Mouse (Mus musculus) inflammation-experienced regulatory T-cells, adult 6 months (primary cell): ENCODE measurements around the gene Tmem246. TPM values are rescaled to one million over a fixed set of nuclear protein-coding genes. Genes with fewer than 3 reads are reported as not detected.

Experiments used
- ATAC-seq: one replicate; pipeline ENCODE4 v1.8.0; 2017
- polyA plus RNA-seq, 3 experiments: library from polyadenylated mRNA; unstranded; fragments of 100-300 nt; shearing (Covaris generic); gene quantifications; one replicate each; pipeline ENCODE4 v1.2.1; 2017

Tmem246 gene
- polyA plus RNA-seq, 3 experiments from 2014 or later, result not detected

DNA sequence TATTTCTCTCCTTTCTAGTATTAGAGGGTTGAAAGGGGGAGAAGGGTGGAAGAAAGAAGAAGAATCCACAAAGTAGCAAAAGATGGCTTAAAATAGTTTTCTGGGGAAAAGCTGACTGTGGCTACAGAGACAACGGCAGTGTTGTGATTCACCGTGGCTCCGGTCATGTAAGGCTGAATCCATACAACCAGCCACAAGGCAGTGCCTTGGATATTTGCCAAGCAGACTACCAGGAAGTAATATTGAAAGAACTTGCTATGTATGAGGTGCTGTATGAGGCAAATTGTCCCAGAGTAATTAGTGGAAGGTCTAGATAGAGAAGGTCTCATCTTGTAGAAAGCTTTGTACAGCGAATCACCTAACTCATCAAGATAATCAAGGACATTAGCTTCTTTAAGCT is 25.5 kb downstream of the Tmem246 start:
- ATAC-seq, result no peak

DNA sequence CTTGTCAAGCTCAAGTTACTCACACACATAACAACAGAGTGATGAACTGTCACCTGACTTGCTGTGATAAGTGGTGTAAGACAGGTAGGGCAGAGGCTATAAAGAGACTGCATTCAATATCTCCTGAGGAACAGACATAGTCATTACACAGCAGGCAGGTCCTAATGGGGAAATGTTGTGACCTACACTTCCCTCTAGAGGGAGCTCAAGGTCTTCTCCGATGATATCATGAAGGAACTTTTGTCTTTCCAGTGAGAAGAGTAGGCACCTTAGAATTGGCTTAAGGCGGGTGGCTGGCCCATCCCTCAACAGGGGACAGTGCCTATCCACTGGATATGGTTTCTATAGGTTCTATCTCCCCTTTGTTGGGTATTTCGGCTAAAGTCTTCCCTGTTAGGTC is 30.1 kb downstream of the Tmem246 start:
- peak; percentile 80 for ATAC-seq

DNA sequence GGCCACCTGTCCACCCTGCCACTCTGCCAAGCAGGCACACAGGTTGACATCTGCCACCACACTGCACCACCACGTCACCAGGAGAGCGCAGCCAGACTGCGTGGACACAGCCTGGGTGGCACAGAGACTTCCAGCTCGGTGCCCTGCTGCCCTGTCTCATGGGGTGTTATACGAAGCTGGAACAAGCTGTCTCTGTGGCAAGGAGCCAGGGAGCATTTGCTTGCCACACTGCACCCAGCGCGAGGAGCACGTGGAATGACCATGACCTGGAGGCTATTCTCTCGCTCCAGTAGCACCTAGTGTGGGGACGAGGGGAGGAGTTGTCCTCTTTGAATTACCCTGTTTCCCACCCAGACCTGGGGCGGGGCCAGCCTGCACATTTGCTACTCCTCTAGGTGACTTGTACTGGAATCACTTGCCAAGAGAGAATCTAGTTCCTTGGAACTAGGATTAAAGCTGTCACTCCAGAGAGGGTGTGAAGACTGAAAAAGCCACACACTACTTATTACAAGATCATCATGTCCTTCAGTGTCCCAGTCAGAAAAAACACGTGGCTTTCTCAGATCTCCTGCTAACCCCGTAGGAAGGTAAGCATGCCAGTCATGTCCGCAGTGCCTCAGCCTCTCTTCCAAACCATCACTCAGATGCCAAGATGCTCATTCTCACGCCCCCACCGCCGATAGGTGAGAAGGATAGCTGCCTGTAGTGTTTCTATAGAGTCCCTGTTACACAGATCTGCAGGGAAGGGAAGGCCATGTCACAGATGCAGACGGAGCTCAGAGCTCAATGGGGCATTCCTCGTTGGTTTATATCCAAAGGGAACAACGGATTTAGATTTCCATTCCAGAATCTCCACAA is 37.5 kb downstream of the Tmem246 start:
- ATAC-seq, result no peak

DNA sequence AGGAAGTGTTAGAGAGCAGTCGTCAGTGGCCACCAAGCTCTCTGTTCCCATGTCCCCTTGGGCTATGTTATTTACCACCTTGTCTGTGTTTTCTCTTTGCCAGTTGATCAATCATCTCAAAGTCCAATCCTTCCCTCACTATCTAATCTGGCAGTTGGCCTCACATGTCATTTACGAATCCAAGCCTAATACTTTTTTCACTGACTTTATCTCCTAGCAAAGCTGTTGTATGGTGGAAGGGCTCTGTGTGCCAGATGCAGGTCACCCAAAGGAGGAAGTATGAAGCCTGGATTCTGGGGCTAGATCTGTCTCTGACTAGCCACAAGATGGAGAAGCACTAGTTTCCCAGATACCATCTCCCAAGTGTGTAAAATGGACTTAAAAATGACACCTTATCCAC is 39.5 kb downstream of the Tmem246 start:
- no peak for ATAC-seq

DNA sequence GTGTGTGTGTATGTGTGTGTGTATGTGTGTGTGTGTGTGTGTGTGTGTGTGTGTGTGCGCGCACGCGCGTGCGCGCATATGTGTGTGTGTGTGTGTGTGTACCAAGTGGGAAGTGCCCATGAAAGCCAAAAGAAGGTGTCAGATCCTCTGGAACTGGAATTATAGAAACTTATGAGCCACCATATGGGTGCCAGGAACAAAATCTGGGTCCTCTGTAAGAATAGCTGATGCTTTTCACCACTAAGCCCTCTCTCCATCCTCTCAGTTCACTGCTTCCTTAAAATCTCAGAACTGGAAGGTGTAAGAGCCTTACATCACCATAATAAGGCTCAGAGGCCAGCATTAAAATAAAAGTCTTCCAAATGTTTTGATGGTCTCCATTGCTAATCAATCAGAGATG is 40.3 kb downstream of the Tmem246 start:
- no peak for ATAC-seq

DNA sequence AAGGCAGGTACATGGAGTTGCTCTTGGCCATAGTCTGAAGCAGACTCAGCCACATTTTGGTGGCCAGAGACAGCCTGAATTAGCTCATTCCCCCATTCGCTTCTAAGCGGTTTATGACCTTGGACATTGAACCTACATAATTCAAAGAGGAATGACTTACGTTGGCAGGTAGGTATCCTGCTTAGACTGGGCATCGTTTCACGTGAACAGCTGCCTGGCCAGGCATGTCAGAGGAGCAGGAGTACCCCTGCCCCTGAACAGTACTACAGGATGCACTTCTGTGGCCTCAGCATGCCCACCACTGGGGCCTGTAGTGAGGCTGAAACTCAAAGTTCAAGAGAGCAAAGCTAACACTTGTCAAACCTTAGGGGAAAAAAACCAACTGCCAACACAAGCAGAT is 44.3 kb downstream of the Tmem246 start:
- ATAC-seq, result no peak

DNA sequence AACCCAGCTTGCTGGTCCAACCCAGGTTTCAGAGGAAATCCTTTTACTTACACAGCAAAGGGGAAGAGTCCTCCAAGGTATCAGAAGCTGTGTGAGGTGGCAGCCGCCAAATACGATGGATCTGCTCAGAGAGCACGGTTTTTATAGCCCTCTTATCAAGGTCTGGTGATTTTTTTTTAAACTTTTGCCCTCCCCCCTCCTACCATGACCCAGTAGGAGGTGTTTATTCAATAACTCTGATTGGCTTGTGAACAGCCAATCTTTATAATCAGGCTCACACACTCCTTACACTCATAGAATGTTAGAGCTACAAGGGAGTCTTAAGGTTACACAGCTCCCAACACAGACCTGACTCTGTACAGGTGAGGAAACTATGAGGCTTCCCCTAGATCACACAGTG is 48.3 kb downstream of the Tmem246 start, which contains the start of gene Aldob:
Aldob (minus strand) TSS at position 164 of the 400 bp plus-strand sequence.
- no peak for ATAC-seq

DNA sequence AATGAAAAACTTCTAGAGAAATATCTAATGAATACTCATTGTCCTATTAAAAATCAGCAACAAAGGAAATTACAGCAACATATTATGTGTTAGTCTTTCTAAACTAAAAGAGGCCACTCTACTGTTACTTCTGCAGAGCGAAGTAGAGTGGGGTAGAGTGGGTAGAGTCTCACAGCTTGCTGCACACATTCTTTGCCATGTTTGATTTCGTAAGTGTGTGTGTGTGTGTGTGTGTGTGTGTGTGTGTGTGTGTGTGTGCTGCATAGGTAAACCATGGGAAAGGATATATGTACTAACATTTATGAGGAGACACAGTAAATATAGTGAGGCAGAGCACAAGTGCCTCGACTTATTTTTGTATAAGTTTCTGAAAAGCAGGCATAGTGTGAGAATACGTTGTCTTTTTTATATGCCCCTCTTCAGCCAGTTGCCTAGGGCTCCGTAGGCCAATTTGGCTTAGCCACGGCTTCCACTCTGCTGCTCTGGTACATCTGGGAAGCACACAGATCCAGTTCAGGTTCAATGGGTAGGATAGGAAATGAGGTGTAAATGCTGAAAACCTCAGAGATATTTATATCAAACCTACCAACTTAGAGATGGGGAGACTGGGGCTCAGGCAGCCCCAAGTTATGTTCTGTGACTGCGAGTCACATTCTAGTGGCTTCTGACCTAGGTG is 50.0 kb downstream of the Tmem246 start:
- no peak for ATAC-seq

DNA sequence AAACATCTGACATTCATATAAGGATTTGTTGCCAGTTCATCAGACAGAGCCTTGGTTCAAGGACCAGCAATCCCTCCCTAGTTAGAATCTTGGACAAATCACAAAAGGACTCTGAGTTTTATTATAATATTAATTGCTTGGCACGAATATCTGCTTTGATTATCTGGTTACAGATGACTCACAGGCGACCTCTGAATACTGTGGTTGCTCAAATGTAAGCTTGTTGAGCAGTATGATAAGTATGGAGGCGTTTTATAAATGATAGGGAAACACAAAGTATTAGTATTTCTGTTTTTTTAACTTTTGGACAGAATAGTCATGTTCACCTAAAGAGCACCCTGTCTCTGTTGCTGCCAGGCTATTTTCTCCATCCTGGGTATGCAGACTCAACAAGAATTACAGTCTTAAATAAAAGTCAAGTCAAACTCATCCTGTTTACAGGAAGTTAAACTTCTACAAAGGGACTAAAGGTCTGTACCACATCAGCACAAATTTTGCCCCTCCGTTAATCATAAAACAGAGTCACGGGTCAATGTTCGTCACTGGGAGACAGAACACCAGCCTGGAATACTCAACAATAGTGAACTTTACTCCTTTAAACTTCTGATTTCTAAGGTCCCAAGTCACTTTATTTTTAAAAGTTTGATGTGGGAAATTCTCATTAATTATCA is 50.7 kb downstream of the Tmem246 start:
- no peak for ATAC-seq

DNA sequence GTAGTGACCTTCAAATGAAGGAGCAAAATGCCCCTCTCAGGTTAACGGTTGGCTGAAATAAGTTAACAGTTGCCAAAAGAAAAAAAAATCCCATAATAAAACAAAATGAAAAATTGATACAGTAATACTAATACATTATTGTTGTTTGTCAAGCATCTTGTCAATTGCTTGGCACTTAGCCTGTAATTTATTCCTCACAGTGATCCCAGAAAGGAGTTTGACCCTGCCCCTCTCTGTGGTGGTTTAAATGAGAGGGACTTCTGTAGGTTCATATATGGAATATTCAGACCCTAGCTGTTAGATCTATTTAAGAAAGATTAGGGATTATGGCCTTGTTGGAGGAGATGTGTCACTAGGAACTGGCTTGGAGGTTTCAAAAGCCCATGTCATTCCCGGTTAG is 51.6 kb downstream of the Tmem246 start:
- ATAC-seq, result no peak

DNA sequence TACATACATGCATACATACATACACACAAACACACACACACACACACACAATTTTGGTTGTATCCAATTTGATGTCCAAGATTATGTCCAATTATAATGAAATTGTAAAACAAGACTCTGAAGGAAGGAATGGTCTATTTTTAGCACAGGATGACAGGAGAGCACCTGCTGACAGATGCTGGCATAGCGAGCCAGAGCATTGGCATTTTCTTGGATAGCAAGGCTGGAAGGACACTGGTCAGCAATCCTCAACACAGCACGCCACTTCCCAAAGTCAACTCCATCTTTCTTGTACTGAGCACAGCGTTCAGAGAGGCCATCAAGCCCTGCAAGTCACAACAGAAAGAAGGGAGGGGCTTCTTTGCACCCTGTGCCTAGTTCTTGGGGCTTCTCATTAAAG is 56.7 kb downstream of the Tmem246 start:
- no peak for ATAC-seq

DNA sequence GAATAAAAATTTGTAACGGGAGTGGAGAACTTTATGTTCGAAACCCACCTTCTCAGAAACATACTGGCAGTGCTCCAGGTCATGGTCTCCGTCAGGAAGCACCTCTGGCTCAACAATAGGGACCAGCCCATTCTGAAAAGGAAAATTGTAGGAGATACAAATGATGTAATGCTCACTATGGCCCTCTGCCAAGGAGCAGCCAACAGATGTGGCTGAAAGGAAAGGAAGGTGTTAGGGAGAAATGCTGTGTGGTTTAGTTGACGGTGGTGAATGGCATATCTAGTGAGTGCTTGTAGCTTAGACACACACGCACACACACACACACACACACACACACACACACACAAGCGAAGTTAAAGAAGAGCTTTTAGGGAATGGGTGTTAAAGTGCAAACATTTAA is 58.0 kb downstream of the Tmem246 start:
- no peak for ATAC-seq

DNA sequence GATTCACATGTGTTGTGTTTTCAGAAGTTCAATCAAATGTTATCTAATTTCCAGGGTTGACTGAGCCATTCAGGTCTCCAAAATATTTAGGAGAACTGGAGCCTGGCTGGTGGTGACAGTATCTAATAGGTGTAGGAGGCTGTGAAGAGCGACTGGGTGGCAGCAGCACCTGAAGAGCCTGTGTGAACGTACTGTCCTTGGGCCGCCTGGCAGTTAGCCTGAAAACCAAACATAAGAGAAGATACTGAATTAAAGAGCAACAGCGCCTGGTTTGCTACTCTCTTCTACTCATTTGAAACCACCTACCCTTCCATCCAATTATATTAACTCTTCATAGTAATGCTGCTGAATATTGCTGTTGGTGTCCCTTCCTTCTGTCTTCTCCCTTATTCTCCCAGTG is 61.0 kb downstream of the Tmem246 start:
- ATAC-seq, result no peak

DNA sequence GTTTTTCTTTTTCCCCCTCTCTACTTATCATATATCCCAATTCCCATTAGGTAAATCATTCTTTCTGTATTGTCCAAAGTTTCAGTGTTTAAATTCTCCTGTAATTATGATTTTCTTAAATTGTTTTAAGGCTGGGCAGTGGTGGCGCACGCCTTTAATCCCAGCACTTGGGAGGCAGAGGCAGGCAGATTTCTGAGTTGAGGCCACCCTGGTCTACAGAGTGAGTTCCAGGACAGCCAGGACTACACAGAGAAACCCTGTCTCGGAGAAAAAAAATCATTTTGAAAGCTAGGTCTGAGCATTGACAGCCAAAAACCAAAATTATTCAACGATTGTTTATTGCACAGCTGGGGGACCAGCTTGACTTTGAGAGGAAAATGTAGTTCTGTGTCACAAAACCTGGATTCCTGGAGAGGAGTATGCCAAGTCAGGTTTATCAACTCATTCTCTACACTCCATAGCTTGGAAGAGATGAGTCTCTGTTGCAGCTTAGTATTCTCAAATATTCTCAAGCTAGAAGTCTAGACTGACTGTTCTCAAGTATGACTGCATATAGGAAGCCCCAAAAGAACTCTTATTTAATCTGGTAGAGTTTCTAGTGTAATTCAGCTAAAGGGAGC is 61.9 kb downstream of the Tmem246 start:
- no peak for ATAC-seq

DNA sequence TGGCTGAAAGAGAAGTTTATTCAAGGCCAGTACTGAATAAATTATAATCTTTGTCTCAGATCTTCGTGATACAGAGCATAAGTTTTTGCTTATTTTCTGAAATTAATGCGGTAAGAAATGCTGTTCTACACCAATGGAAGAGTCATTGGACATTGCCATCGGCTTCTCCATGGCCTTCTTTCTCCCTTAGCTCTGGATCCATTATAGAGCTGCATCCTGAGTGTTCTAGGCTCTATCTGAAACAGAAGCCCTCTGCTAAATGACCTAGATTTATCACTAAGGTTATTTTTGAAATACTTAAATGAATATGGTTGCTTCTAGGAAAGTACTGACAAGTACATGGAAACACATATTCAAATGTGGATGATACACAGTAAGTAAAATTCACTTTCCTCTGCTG is 62.6 kb downstream of the Tmem246 start:
- no peak for ATAC-seq

Other genes with a start within 250 kb of the Tmem246 start
- gene Acnat2, start 189.7 kb downstream of the Tmem246 start, polyA plus RNA-seq, result not detected
- not detected for gene Acnat1, start 124.0 kb downstream of the Tmem246 start, polyA plus RNA-seq
- not detected for gene Baat, start 91.3 kb downstream of the Tmem246 start, polyA plus RNA-seq
- gene Mrpl50, start 76.8 kb downstream of the Tmem246 start, polyA plus RNA-seq, result 10 to 100 TPM; 29.4 to 38.3 (median 36.0) TPM
- gene Zfp189, start 76.7 kb downstream of the Tmem246 start, polyA plus RNA-seq, result 1 to 10 TPM; 3.0 to 5.2 (median 3.5) TPM
- not detected for gene Aldob, start 48.3 kb downstream of the Tmem246 start, polyA plus RNA-seq
- gene Rnf20, start 34.1 kb upstream of the Tmem246 start, polyA plus RNA-seq, result 10 to 100 TPM; 45.3 to 59.2 (median 56.8) TPM
- gene Ppp3r2, start 84.1 kb upstream of the Tmem246 start, polyA plus RNA-seq, result not detected
- gene Grin3a, start 247.9 kb upstream of the Tmem246 start, polyA plus RNA-seq, result not detected